Mouse (Mus musculus) lung, embryonic 16.5 days (tissue): ENCODE data around the gene Nectin3. TPM values are rescaled to one million over a fixed set of nuclear protein-coding genes. Genes with fewer than 3 reads are reported as not detected.

Source experiments
- ATAC-seq: fragments of 200-750 bp; cut with Nextera tagmentation; 2 replicates; pipeline ENCODE4 v1.8.0; 2017; ENCODE audit warnings: low read depth, mild to moderate bottlenecking, moderate library complexity
- H3K27ac ChIP-seq: fragments of 300-500 bp; sonication (generic); 2 replicates; pipeline ENCODE4 v1.5.1; 2014; ENCODE audit warnings: mild to moderate bottlenecking, control low read depth, low read length
- H3K27me3 ChIP-seq: fragments of 300-500 bp; sonication (generic); 2 replicates; pipeline ENCODE4 v1.6.1; 2014; ENCODE audit warnings: low read depth, low read length, mixed read lengths; ENCODE audit not compliant: control insufficient read depth, insufficient read depth
- H3K36me3 ChIP-seq: fragments of 300-500 bp; sonication (generic); 2 replicates; pipeline ENCODE4 v1.6.1; 2014; ENCODE audit warnings: low read length; ENCODE audit not compliant: control insufficient read depth, insufficient read depth
- H3K4me1 ChIP-seq: fragments of 300-500 bp; sonication (generic); replicated peaks from 2 replicates; pipeline ENCODE4 v1.6.1; 2014; ENCODE audit warnings: low read length, mixed read lengths; ENCODE audit not compliant: control insufficient read depth, insufficient read depth
- H3K4me2 ChIP-seq: fragments of 300-500 bp; sonication (generic); 2 replicates; pipeline ENCODE4 v1.6.1; 2014; ENCODE audit warnings: low read depth, low read length, control low read depth
- H3K4me3 ChIP-seq: fragments of 300-500 bp; sonication (generic); 2 replicates; pipeline ENCODE4 v1.5.1; 2014; ENCODE audit warnings: mild to moderate bottlenecking, low read length, control low read depth
- H3K9ac ChIP-seq: fragments of 300-500 bp; sonication (generic); 2 replicates; pipeline ENCODE4 v1.6.1; 2014; ENCODE audit warnings: low read length, control low read depth
- H3K9me3 ChIP-seq: fragments of 300-500 bp; sonication (generic); 2 replicates; pipeline ENCODE4 v1.6.1; 2016; ENCODE audit warnings: low read length; ENCODE audit not compliant: control insufficient read depth
- WGBS: fragments of 180-500 bp; shearing (Covaris S2); extraction: QIAGEN DNeasy Blood & Tissue Kit; methylation state at CpG from one replicate; pipeline ENCODE4 v1.1.7; 2014; 5-methylcytosine and 5-hydroxymethylcytosine counted together
- polyA plus RNA-seq: library from polyadenylated mRNA; unstranded; fragments of >200 nt; fragmentation: Nextera tagmentation; extraction: Ambion mirVana; gene quantifications from 2 replicates; pipeline ENCODE4 v1.2.1, GENCODE M21; 2015

The Nectin3 gene
- polyA plus RNA-seq: 12.0 and 12.1 TPM in 2 replicates

DNA sequence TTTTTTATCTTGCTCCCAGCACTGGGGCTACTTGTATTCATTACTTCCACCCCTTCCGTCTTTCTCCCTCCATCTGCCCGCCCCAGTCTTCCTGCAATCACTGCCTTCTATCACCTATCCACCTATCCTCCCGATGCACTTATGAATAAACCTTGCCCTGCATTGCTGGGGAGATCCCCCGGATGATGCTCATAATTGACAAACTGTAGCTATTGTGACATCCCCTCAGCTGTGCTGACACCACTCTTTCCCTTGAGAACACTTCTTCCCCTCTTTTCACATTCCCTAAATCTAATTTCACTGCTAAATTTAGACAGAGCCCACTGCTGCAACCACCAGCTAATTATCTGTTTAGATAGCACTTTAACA, at the start of gene Nectin3:
Gene Nectin3, minus strand, starts transcription at position 105 of the 369 bp plus-strand sequence.
- peak within 1 kb of the TSS; percentile 97 for H3K27ac ChIP-seq
- H3K27me3 ChIP-seq: no peaks in the 10 kb centered on the region
- H3K4me2 ChIP-seq: peak within 1 kb of the TSS; percentile 92
- peak within 1 kb of the TSS; percentile 97 for H3K9ac ChIP-seq
- no peaks in the 10 kb centered on the region for H3K36me3 ChIP-seq
- 9% methylated on average over 4 of the region's 4 CpGs for WGBS
- ATAC-seq: no peak
- peak within 1 kb of the TSS; percentile 91 for H3K4me3 ChIP-seq
- peaks cover 14% of the 10 kb centered on the region for H3K4me1 ChIP-seq
- no peaks in the 10 kb centered on the region for H3K9me3 ChIP-seq

GRCm38 (mm10) chr16:46538092-46538491, 39.8 kb upstream of the Nectin3 start:
- no peak overlapping the region for H3K4me2 ChIP-seq
- 87% methylated on average over 3 of the region's 3 CpGs for WGBS

GRCm38 (mm10) chr16:46532465-46533254, 34.3 kb upstream of the Nectin3 start:
- Histone ChIP-seq H3K9me3 (no peaks in the 10 kb centered on the region), H3K27me3 (no peaks in the 10 kb centered on the region), H3K27ac (no peak overlapping the region), H3K4me3 (no peak overlapping the region), H3K9ac (no peak overlapping the region), H3K4me2 (no peak overlapping the region), H3K4me1 (no peaks in the 10 kb centered on the region), H3K36me3 (no peaks in the 10 kb centered on the region)
- 67% methylated on average over 5 of the region's 5 CpGs for WGBS
- ATAC-seq: no peak

More at GRCm38 (mm10) chr16:46538092-46538491, 39.8 kb upstream of the Nectin3 start:
- ATAC-seq: no peak
- Histone ChIP-seq H3K36me3 (no peaks in the 10 kb centered on the region), H3K9me3 (no peaks in the 10 kb centered on the region), H3K9ac (no peak overlapping the region), H3K27ac (no peak overlapping the region), H3K4me3 (no peak overlapping the region), H3K27me3 (no peaks in the 10 kb centered on the region), H3K4me1 (no peaks in the 10 kb centered on the region)

DNA sequence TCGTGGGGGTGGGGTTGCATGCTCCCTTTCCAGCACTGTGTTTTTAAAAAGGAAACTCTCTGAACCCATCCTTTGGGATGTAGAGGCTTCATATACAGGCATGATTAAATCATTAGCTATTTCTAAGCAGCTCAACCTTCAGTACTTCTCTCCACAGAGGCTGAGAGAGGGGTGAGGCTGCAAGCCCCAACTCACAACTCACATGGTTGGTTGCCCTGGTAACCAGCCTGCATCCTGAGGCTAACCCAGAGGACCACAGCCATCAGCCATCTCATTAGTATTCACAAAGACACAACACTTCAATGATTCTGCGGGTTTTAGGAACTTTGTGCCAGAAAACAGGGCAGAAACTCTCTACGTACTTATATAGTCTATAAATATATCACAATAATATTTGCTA, 32.7 kb upstream of the Nectin3 start:
- Histone ChIP-seq H3K4me1 (no peaks in the 10 kb centered on the region), H3K4me2 (no peak overlapping the region), H3K27ac (no peak overlapping the region), H3K36me3 (no peaks in the 10 kb centered on the region), H3K9me3 (no peaks in the 10 kb centered on the region), H3K27me3 (no peaks in the 10 kb centered on the region), H3K9ac (no peak overlapping the region), H3K4me3 (no peak overlapping the region)
- 67% methylated on average over 3 of the region's 3 CpGs for WGBS
- no peak for ATAC-seq

DNA sequence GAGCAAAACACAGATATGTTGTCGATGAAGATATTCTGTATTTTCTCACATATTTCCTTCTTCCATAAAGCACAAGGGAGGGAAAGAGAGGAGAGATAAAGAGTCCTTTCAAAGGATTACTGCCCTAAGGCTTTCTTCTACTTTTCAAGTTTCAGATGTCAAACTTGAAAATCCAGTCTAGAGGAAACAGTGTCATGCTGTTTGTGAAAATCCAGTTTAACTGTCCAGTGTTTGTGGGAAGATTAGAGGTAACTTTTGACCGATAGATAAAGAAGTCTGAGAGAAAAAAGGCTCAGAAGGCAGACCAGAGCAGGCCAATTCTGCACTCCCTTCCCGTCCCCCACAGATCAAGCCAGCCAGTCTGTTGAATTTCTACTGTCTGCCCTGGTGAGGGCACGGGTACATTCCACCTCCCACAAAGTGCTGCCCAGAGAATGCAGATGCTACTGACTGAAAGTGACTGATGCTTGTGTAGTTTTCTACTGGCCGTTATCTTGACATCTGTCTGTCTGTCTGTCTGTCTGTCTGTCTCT, 22.6 kb upstream of the Nectin3 start:
- no peak overlapping the region for H3K4me2 ChIP-seq
- H3K9ac ChIP-seq: no peak overlapping the region
- no peaks in the 10 kb centered on the region for H3K4me1 ChIP-seq
- no peak overlapping the region for H3K4me3 ChIP-seq
- H3K27me3 ChIP-seq: no peaks in the 10 kb centered on the region
- no peak for ATAC-seq
- no peaks in the 10 kb centered on the region for H3K9me3 ChIP-seq
- H3K27ac ChIP-seq: no peak overlapping the region
- WGBS: 62% methylated on average over 5 of the region's 5 CpGs
- H3K36me3 ChIP-seq: no peaks in the 10 kb centered on the region

DNA sequence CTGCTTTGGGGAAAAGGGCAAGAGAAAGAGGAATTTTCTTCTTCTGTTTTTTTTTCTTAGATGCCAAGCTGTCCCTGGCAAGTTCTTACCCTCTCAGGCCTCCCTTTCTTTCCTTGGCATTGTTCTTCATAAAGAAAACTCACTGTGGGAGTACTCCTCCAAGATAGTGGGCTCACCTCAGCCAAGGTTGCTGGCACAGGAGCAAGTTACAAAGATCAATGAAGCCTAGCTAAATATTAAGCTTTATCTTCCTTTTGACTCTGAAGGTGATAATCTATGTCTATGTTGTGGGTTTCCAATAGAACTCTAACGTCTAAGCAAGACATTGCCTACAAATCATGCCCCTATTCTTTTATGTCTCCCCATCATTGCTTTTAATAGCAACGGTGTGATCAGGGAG, 21.3 kb upstream of the Nectin3 start:
- no peak overlapping the region for H3K9ac ChIP-seq
- 74% methylated on average over 2 of the region's 2 CpGs for WGBS
- H3K4me2 ChIP-seq: no peak overlapping the region
- H3K36me3 ChIP-seq: no peaks in the 10 kb centered on the region
- H3K27me3 ChIP-seq: no peaks in the 10 kb centered on the region
- H3K9me3 ChIP-seq: no peaks in the 10 kb centered on the region
- ATAC-seq: no peak
- no peak overlapping the region for H3K4me3 ChIP-seq
- H3K27ac ChIP-seq: no peak overlapping the region
- no peaks in the 10 kb centered on the region for H3K4me1 ChIP-seq

DNA sequence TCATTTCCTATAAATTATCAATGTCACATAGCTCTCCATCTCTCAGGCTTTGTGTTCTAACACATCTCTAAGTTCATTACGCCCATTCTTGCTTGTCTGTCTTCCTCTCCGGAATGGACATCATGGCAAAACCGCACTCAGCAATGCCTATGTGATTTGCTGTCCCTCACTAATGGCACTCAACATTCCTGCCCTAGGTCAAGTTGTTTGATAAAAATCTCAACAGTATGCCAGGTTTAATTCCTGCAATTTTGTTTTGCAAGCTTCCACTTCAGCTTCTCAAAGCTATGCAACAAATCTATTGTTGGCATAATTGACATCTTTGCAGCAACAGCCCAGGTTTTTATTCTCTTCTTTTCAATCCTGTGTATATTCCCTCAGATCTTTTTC, 9.6 kb upstream of the Nectin3 start:
- no peaks in the 10 kb centered on the region for H3K27me3 ChIP-seq
- H3K9ac ChIP-seq: no peak overlapping the region
- H3K4me2 ChIP-seq: no peak overlapping the region
- WGBS: 71% methylated on average over 3 of the region's 3 CpGs
- ATAC-seq: peak; percentile 72
- H3K27ac ChIP-seq: peak overlapping the region; percentile 89
- H3K4me3 ChIP-seq: no peak overlapping the region
- H3K9me3 ChIP-seq: no peaks in the 10 kb centered on the region
- no peaks in the 10 kb centered on the region for H3K36me3 ChIP-seq
- H3K4me1 ChIP-seq: no peaks in the 10 kb centered on the region

DNA sequence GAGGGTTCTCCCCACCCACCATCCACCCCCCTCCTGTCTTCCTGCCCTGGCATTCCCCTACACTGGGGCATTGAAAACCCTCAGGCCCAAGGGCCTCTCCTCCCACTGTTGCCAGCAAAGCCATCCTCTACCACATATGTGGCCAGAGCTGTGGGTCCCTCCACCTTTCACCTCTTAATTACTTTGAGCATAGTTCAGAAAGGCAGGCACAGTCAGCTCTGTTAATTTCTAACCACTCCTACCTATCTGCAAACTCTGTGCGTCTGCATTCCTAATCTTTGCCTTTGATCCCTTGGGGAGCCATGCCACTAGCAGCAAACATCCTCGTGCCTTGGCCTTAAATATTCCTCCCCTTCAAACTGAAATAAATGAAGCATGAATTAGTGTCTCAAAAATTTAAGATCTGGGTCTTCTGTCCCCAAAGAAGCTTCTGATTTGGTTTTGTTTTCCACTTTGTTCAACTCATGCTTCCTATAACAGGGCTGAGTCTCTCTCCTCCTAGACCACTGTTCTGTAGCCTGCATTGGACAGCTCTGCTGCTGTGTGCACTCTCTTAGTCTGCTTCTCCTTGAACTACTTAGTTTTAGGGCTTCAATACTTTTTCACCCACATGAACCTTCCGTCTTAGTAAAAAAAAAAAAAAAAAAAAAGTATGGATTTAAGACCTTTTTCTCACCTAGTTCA, 9.1 kb upstream of the Nectin3 start:
- Histone ChIP-seq H3K4me1 (no peaks in the 10 kb centered on the region), H3K4me2 (no peak overlapping the region), H3K27me3 (no peaks in the 10 kb centered on the region), H3K9ac (no peak overlapping the region), H3K4me3 (no peak overlapping the region), H3K9me3 (no peaks in the 10 kb centered on the region), H3K27ac (peak overlapping the region; percentile 89), H3K36me3 (no peaks in the 10 kb centered on the region)
- peak; percentile 67 for ATAC-seq
- WGBS: 30% methylated on average over 3 of the region's 3 CpGs

DNA sequence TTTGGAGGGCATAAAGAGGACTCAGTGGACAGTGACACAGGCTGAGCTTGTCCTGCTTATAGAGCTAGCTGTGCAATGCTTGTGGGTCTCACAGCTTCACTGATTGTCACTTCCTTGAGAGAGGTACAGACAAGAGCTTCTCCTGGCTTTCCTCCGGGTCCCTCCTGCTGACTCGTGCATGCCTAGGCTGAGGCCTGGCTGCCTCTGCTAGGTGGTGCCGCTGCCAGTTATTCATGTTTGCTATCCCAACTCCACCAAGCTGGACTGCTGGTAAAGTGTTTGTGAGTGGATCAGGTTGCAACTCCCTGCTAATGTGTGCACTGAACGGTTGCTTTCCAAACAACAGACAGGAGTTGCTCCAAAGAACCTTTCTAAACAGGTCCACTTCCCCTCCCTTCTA, 5.7 kb upstream of the Nectin3 start:
- WGBS: 66% methylated on average over 4 of the region's 4 CpGs
- no peak overlapping the region for H3K4me2 ChIP-seq
- ATAC-seq: no peak

More for the DNA sequence above, 5.7 kb upstream of the Nectin3 start:
- no peaks in the 10 kb centered on the region for H3K36me3 ChIP-seq
- no peak overlapping the region for H3K4me3 ChIP-seq
- H3K4me1 ChIP-seq: no peaks in the 10 kb centered on the region
- H3K27me3 ChIP-seq: no peaks in the 10 kb centered on the region
- H3K27ac ChIP-seq: no peak overlapping the region
- no peak overlapping the region for H3K9ac ChIP-seq
- no peaks in the 10 kb centered on the region for H3K9me3 ChIP-seq
